Mouse (Mus musculus) olfactory bulb, adult 2 months (tissue): ENCODE results near the gene Rpusd1.

ENCODE experiments used
- CTCF ChIP-seq: fragments of 200-500 bp; IDR thresholded peaks from 2 replicates; pipeline ENCODE4 v1.5.1; 2012; ENCODE audit warnings: low read depth, mild to moderate bottlenecking, low read length, moderate library complexity; ENCODE audit not compliant: insufficient read depth
- POLR2A ChIP-seq: fragments of 200-500 bp; IDR thresholded peaks from 2 replicates; pipeline ENCODE4 v1.6.1; 2012; ENCODE audit warnings: mild to moderate bottlenecking, low read depth, low read length, moderate library complexity; ENCODE audit not compliant: insufficient read depth

- TF ChIP-seq CTCF, result no peak
- no peak for TF ChIP-seq POLR2A
Observed at GRCm38 (mm10) chr17:25748238-25748637, 20.8 kb downstream of the Rpusd1 start.
